9 mouse cellular contexts compared by ENCODE assay signal in the genomic region with DNA sequence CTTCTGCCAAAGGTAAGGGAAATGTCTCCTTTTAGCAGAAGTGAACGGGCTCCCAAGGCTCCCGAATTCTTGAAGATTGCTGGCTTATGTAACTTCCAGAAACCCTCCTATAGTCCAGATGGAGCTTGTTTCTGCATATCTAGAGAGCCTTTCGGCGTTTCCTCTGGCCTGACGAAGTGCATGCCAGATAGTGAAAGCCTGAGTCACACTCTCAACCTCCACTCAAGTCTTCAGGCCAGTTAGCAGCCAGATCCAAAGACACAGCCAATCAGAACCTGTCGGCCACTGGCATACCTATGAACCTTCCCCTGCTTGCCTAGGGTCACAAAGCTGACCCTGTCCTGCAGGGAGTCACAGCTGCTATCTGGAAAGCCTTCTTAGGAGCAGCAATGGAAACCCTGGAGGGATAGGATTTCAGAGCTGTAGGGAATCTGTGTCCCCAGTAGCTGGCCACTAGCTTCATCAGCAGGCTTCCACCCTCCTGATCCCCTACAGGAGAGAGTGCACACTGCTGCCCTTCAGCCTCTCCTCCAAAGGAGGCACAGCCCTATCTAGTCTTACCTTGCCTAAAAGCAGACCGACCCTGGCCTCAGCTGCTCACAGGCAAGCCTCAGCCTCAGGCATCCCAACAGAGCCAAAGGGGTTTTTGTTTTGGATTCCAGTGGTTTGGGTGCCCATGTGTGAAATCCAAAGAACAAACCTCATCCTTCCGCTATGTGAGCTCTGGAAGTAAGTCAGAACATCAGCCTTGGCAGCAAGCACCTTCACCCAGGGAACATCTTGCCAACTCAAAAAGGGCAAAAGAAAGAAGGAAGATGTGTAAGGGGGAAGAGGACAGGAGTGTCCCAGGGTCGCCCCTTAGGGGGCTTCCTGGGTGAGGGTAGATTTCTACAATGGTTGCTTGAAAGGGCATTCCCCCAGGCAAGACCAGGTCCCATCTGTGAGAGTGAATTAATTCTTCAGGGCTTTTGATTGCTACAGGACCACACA. TPM values are rescaled to one million over a fixed set of nuclear protein-coding genes. Genes with fewer than 3 reads are reported as not detected.
DNase-seq lines count a peak whose midpoint lies in the region; TF ChIP-seq lines count a peak whose summit lies in the region.
"Had no signal": no experiment of that assay in that cellular context is flagged by ENCODE, and none has a peak within 500 bp of the region (broad histone marks: within the 10 kb centered on the region; RNA-seq: fewer than 3 reads in every experiment).

No protein-coding gene starts in this region.

- H3K27ac ChIP-seq in kidney, adult 2 months (ENCODE audit: insufficient read depth, low read depth, low read length) = no peak overlapping the region
- H3K27ac ChIP-seq: embryonic facial prominence, embryonic 12.5 days had no signal

- H3K27me3 ChIP-seq in kidney, adult 2 months (replicated peaks; ENCODE audit: control insufficient read depth, insufficient read depth, low read length) = no peaks in the 10 kb centered on the region
- H3K27me3 ChIP-seq: embryonic facial prominence, embryonic 12.5 days had no signal

- H3K4me1 ChIP-seq in kidney, adult 2 months (ENCODE audit: control insufficient read depth, insufficient read depth, low read length) = no peaks in the 10 kb centered on the region
- peaks cover 2% of the 10 kb centered on the region; the same call in 1 of the 2 replicates for H3K4me1 ChIP-seq in lung, adult 2 months (ENCODE audit: control insufficient read depth, insufficient read depth, low read length)

- H3K36me3 ChIP-seq in kidney, adult 2 months (ENCODE audit: control insufficient read depth, insufficient read depth, low read length) = no peaks in the 10 kb centered on the region
- H3K36me3 ChIP-seq: embryonic facial prominence, embryonic 12.5 days had no signal

- peak; percentile 27 for DNase-seq in kidney, adult 2 months
- DNase-seq in kidney, adult 8-10 months = no peak
- DNase-seq in ES-CJ7 (ENCODE audit: low read depth, low spot score) (peak; percentile 29), adipocyte (ENCODE audit: low spot score) (peak; percentile 68)
- peak; percentile 58 for DNase-seq in lung, adult 2 months
- no peak for DNase-seq in cerebellum, adult 9-11 months
- DNase-seq in layer of hippocampus, adult 9-11 months = no peak
- DNase-seq in layer of hippocampus, postnatal 10 days (ENCODE audit: low spot score in 2 of 2) = no peak

- no peak overlapping the region for H3K4me3 ChIP-seq in kidney, adult 2 months (ENCODE audit: insufficient read depth, low read depth, low read length)
- no peak overlapping the region for H3K4me3 ChIP-seq in lung, adult 2 months (replicated peaks; ENCODE audit: extremely low read depth, low read depth, low read length)
- H3K4me3 ChIP-seq: embryonic facial prominence, embryonic 12.5 days had no signal

- TF ChIP-seq POLR2A in kidney, adult 2 months (IDR thresholded peaks at IDR 0.05; ENCODE audit: low read depth, low read length) = no peak
- no peak for TF ChIP-seq POLR2A in lung, adult 2 months (IDR thresholded peaks at IDR 0.05; ENCODE audit: borderline replicate concordance, extremely low read depth, low read depth, low read length)

- 59% methylated on average over 9 of the region's 9 CpGs for WGBS in kidney, adult 2 months
- WGBS in lung, adult 2 months = 52% methylated on average over 9 of the region's 9 CpGs

- TF ChIP-seq CTCF in kidney, adult 2 months (conservative IDR thresholded peaks at IDR 0.05; ENCODE audit: insufficient read depth, insufficient read length, low read depth, low read length) = no peak
- TF ChIP-seq CTCF in lung, adult 2 months (IDR thresholded peaks at IDR 0.05; ENCODE audit: insufficient read depth, low read length) = 0 out of 2 replicates have a peak, but pooled peaks have one; percentile 5

RNA-seq across cellular contexts. Expression of gene Brwd1, which starts 9.5 kb away (rescaled TPM):
- 15.2 and 19.1 TPM in 2 replicates for polyA plus RNA-seq in kidney, adult 2 months (2012; rRNA removed)
- polyA plus RNA-seq in lung, adult 2 months (2012; rRNA removed) = 24.5 and 27.4 TPM in 2 replicates
- total RNA-seq in layer of hippocampus, postnatal 10 days (2021) = 100 to 1,000 TPM; 101 to 152 TPM

RNA-seq across cellular contexts. Expression of gene Hmgn1, which starts 35.7 kb away (rescaled TPM):
- 23.3 and 36.4 TPM in 2 replicates for polyA plus RNA-seq in kidney, adult 2 months (2012; rRNA removed)
- polyA plus RNA-seq in lung, adult 2 months (2012; rRNA removed) = 27.4 and 38.0 TPM in 2 replicates
- 100 to 1,000 TPM in 1 of 2 experiments, 10 to 100 TPM in 1; 82.0 to 110 TPM for total RNA-seq in layer of hippocampus, postnatal 10 days (2021)

RNA-seq across cellular contexts. Expression of gene Wrb, which starts 53.4 kb away (rescaled TPM):
- 44.7 and 46.9 TPM in 2 replicates for polyA plus RNA-seq in kidney, adult 2 months (2012; rRNA removed)
- 81.5 and 84.8 TPM in 2 replicates for polyA plus RNA-seq in lung, adult 2 months (2012; rRNA removed)
- 10 to 100 TPM; 76.9 to 89.3 TPM for total RNA-seq in layer of hippocampus, postnatal 10 days (2021)

Comparison
In these comparisons a context has a peak if more than half of its experiments do, and no peak if none do; other contexts are left out.
1. DNase-seq: peak in kidney, adult 2 months (single experiment), ES-CJ7 (single experiment), adipocyte (single experiment) and lung, adult 2 months (single experiment); none in kidney, adult 8-10 months (0 of 2), cerebellum, adult 9-11 months (single experiment), layer of hippocampus, adult 9-11 months (single experiment) and layer of hippocampus, postnatal 10 days (0 of 2).